Mouse (Mus musculus) liver, adult 2 months (tissue): ENCODE measurements around the gene Gna11. TPM values are rescaled to one million over a fixed set of nuclear protein-coding genes. Genes with fewer than 3 reads are reported as not detected.

Source experiments
- DNase-seq: peaks from one replicate; pipeline ENCODE4 v3.0.0-alpha.2; 2011; ENCODE audit warnings: low read depth, low spot score; ENCODE audit errors: extremely low read depth
- H3K27ac ChIP-seq: fragments of 200-500 bp; replicated peaks from 2 replicates; pipeline ENCODE4 v1.5.1; 2012; ENCODE audit warnings: low read depth, mild to moderate bottlenecking, control low read depth, inconsistent platforms, low read length; ENCODE audit not compliant: insufficient read depth
- H3K27me3 ChIP-seq: fragments of 200-500 bp; 2 replicates; pipeline ENCODE4 v1.6.1; 2012; ENCODE audit warnings: mild to moderate bottlenecking, moderate library complexity, low read length, inconsistent platforms; ENCODE audit not compliant: control insufficient read depth, insufficient read depth
- H3K36me3 ChIP-seq: fragments of 200-500 bp; 2 replicates; pipeline ENCODE4 v1.6.1; 2012; ENCODE audit warnings: low read length, inconsistent platforms; ENCODE audit not compliant: control insufficient read depth, insufficient read depth
- H3K4me1 ChIP-seq: fragments of 200-500 bp; 2 replicates; pipeline ENCODE4 v1.6.1; 2011; ENCODE audit warnings: low read length; ENCODE audit not compliant: control insufficient read depth, insufficient read depth
- H3K4me3 ChIP-seq: fragments of 200-500 bp; 2 replicates; pipeline ENCODE4 v1.5.1; 2011; ENCODE audit warnings: low read depth, mild to moderate bottlenecking, control low read depth, low read length, moderate library complexity; ENCODE audit not compliant: insufficient read depth
- H3K79me2 ChIP-seq: fragments of 200-500 bp; 2 replicates; pipeline ENCODE4 v1.6.1; 2012; ENCODE audit warnings: inconsistent platforms, mild to moderate bottlenecking, low read length, moderate library complexity; ENCODE audit not compliant: control insufficient read depth, insufficient read depth
- H3K9ac ChIP-seq: fragments of 200-500 bp; 2 replicates; pipeline ENCODE4 v1.6.1; 2012; ENCODE audit warnings: low read depth, mild to moderate bottlenecking, control low read depth, inconsistent platforms, low read length
- CTCF ChIP-seq: fragments of 200-500 bp; IDR thresholded peaks from 2 replicates; pipeline ENCODE4 v1.5.1; 2011; ENCODE audit warnings: low read depth, low read length, control low read depth
- POLR2A ChIP-seq: fragments of 200-500 bp; IDR thresholded peaks from 2 replicates; pipeline ENCODE4 v1.6.1; 2011; ENCODE audit warnings: low read length, control low read depth; ENCODE audit not compliant: insufficient read depth; ENCODE audit errors: extremely low read depth
- WGBS: fragments of 180-500 bp; shearing (Covaris S2); methylation state at CpG from one replicate; pipeline ENCODE4 v1.1.7; 2018; 5-methylcytosine and 5-hydroxymethylcytosine counted together
- polyA plus RNA-seq: library from polyadenylated mRNA; depleted of rRNA; stranded (reverse); fragments of >200 nt; gene quantifications from 2 replicates; pipeline ENCODE4 v1.2.3, GENCODE M21; 2012
- total RNA-seq: library from RNA; depleted of rRNA; stranded (reverse); fragments of >200 nt; gene quantifications from 2 replicates; pipeline ENCODE4 v1.2.3, GENCODE M21; 2014

Gna11 gene
- total and polyA plus RNA-seq, 2 experiments = 20.7 to 61.6 TPM

GRCm38 (mm10) chr10:81559163-81559626 is 14.2 kb upstream of the Gna11 start, which contains the start of gene Aes:
Gene Aes, plus strand, starts transcription at chr10:81559488.
- Histone ChIP-seq H3K9ac (peak within 1 kb of the TSS; percentile 96), H3K27ac (peak within 1 kb of the TSS; percentile 99), H3K4me3 (peak within 1 kb of the TSS; percentile 97), H3K27me3 (no peaks in the 10 kb centered on the region), H3K4me1 (peaks cover 24% of the 10 kb centered on the region), H3K36me3 (no peaks in the 10 kb centered on the region; the same call in 1 of the 2 replicates), H3K79me2 (peaks cover 29% of the 10 kb centered on the region)
- WGBS = under 1% methylated on average over 49 of the region's 53 CpGs
- peak; percentile 59 for DNase-seq
- TF ChIP-seq CTCF = no peak
- TF ChIP-seq POLR2A = no peak

- Histone ChIP-seq H3K4me3 (no peak overlapping the region), H3K27me3 (no peaks in the 10 kb centered on the region), H3K36me3 (no peaks in the 10 kb centered on the region), H3K4me1 (peaks cover 14% of the 10 kb centered on the region), H3K9ac (no peak overlapping the region), H3K27ac (peak overlapping the region; percentile 10; the same call in 1 of the 2 replicates), H3K79me2 (peaks cover 27% of the 10 kb centered on the region)
- WGBS = 15% methylated on average over 1 of the region's 1 CpGs
- no peak for TF ChIP-seq POLR2A
- no peak for TF ChIP-seq CTCF
- DNase-seq = peak; percentile 74
These were observed 12.5 kb upstream of the Gna11 start for GRCm38 (mm10) chr10:81557491-81557890.

GRCm38 (mm10) chr10:81556282-81556681 is 11.3 kb upstream of the Gna11 start:
- Histone ChIP-seq H3K27ac (no peak overlapping the region), H3K79me2 (peaks cover 20% of the 10 kb centered on the region), H3K36me3 (no peaks in the 10 kb centered on the region), H3K4me1 (peaks cover 9% of the 10 kb centered on the region), H3K4me3 (no peak overlapping the region), H3K9ac (no peak overlapping the region), H3K27me3 (no peaks in the 10 kb centered on the region)
- no peak for DNase-seq
- no peak for TF ChIP-seq POLR2A
- peak; percentile 50 for TF ChIP-seq CTCF
- 81% methylated on average over 3 of the region's 3 CpGs for WGBS

GRCm38 (mm10) chr10:81553807-81554755 is 9.1 kb upstream of the Gna11 start:
- no peak overlapping the region for H3K4me3 ChIP-seq
- peaks cover 2% of the 10 kb centered on the region; the same call in 1 of the 2 replicates for H3K79me2 ChIP-seq
- H3K9ac ChIP-seq = no peak overlapping the region
- peaks cover 7% of the 10 kb centered on the region for H3K4me1 ChIP-seq
- no peak overlapping the region for H3K27ac ChIP-seq
- H3K36me3 ChIP-seq = no peaks in the 10 kb centered on the region
- no peak for DNase-seq
- no peak for TF ChIP-seq CTCF
- TF ChIP-seq POLR2A = no peak
- WGBS = 87% methylated on average over 6 of the region's 6 CpGs
- no peaks in the 10 kb centered on the region for H3K27me3 ChIP-seq

GRCm38 (mm10) chr10:81553232-81553631 is 8.2 kb upstream of the Gna11 start:
- Histone ChIP-seq H3K36me3 (no peaks in the 10 kb centered on the region), H3K27ac (no peak overlapping the region), H3K9ac (no peak overlapping the region), H3K4me3 (no peak overlapping the region), H3K4me1 (peaks cover 3% of the 10 kb centered on the region; the same call in 1 of the 2 replicates), H3K79me2 (no peaks in the 10 kb centered on the region), H3K27me3 (no peaks in the 10 kb centered on the region)
- TF ChIP-seq CTCF (peak; percentile 71), POLR2A (no peak)
- no peak for DNase-seq
- 95% methylated on average over 5 of the region's 5 CpGs for WGBS

GRCm38 (mm10) chr10:81551597-81552102 is 6.7 kb upstream of the Gna11 start:
- DNase-seq = peak; percentile 74
- Histone ChIP-seq H3K4me1 (peaks cover 3% of the 10 kb centered on the region; the same call in 1 of the 2 replicates), H3K4me3 (no peak overlapping the region), H3K79me2 (no peaks in the 10 kb centered on the region), H3K9ac (peak overlapping the region; percentile 2; the same call in 1 of the 2 replicates), H3K27ac (no peak overlapping the region), H3K36me3 (no peaks in the 10 kb centered on the region), H3K27me3 (no peaks in the 10 kb centered on the region)
- TF ChIP-seq CTCF = peak; percentile 84
- TF ChIP-seq POLR2A = no peak
- 1% methylated on average over 12 of the region's 12 CpGs for WGBS
